Mouse (Mus musculus): ENCODE measurements around the gene Prkn.

GRCm38 (mm10) chr17:12029921-12030461, 1189.8 kb downstream of the Prkn start:
- TF ChIP-seq POLR2A (IDR thresholded peaks at IDR 0.05; ENCODE audit: control insufficient read depth in 1 of 2, insufficient read depth in 1 of 2, low read depth in 1 of 2, low read length in 2 of 2, poor library complexity in 1 of 2) (no peak), CHD1 (IDR thresholded peaks at IDR 0.05; ENCODE audit: low read depth, low read length) (no peak), USF1 (IDR thresholded peaks at IDR 0.05; ENCODE audit: low read depth, low read length) (no peak), CTCF (IDR thresholded peaks at IDR 0.05 in 2 of 3, conservative IDR thresholded peaks at IDR 0.05 in 1 of 3; ENCODE audit: control insufficient read depth in 1 of 3, insufficient read depth in 1 of 3, low read depth in 2 of 3, low read length in 3 of 3, poor library complexity in 1 of 3, severe bottlenecking in 1 of 3) (no peak), GATA1 (IDR thresholded peaks at IDR 0.05; ENCODE audit: low read depth, low read length) (no peak), BHLHE40 (IDR thresholded peaks at IDR 0.05; ENCODE audit: borderline replicate concordance, low read depth, low read length) (no peak), EP300 (IDR thresholded peaks at IDR 0.05; ENCODE audit: low read depth in 1 of 2, low read length in 2 of 2) (no peak), ZC3H11A (IDR thresholded peaks at IDR 0.05; ENCODE audit: low read depth, low read length) (no peak), MYC (IDR thresholded peaks at IDR 0.05; ENCODE audit: low read depth, low read length) (no peak), GABPA (IDR thresholded peaks at IDR 0.05; ENCODE audit: low read depth, low read length) (no peak), UBTF (IDR thresholded peaks at IDR 0.05; ENCODE audit: borderline replicate concordance, insufficient read depth, low read depth, low read length) (no peak), MYB (IDR thresholded peaks at IDR 0.05; ENCODE audit: low read depth, low read length) (no peak), MEF2A (IDR thresholded peaks at IDR 0.05; ENCODE audit: extremely low read depth, insufficient replicate concordance, low read depth, low read length, poor library complexity, severe bottlenecking) (no peak)

Data from MEL (cell line).